Mouse (Mus musculus): ENCODE measurements around the gene T2. TPM values are rescaled to one million over a fixed set of nuclear protein-coding genes. Genes with fewer than 3 reads are reported as not detected.

The T2 gene
- polyA plus RNA-seq, 1 experiment, result 0.16 TPM

- H3K27ac ChIP-seq (ENCODE audit: control insufficient read depth, insufficient read depth, low read depth, low read length), result no peak overlapping the region
- no peaks in the 10 kb centered on the region for H3K27me3 ChIP-seq (ENCODE audit: control insufficient read depth, insufficient read depth, low read length)
- no peak overlapping the region for H3K4me3 ChIP-seq (ENCODE audit: control insufficient read depth, low read depth, low read length)
- H3K4me1 ChIP-seq (ENCODE audit: control insufficient read depth, insufficient read depth, low read length), result no peaks in the 10 kb centered on the region
- TF ChIP-seq CTCF (IDR thresholded peaks at IDR 0.05; ENCODE audit: control insufficient read depth, insufficient read depth, insufficient replicate concordance, low read depth, low read length) (no peak), POLR2A (IDR thresholded peaks at IDR 0.05; ENCODE audit: control insufficient read depth, low read depth, low read length) (no peak)
- no peaks in the 10 kb centered on the region for H3K36me3 ChIP-seq (ENCODE audit: control insufficient read depth, insufficient read depth, low read length)
Measured at GRCm38 (mm10) chr17:8347765-8348285, 8.0 kb upstream of the T2 start.

- H3K36me3 ChIP-seq (ENCODE audit: control insufficient read depth, insufficient read depth, low read length), result no peaks in the 10 kb centered on the region
- no peak overlapping the region for H3K27ac ChIP-seq (ENCODE audit: control insufficient read depth, insufficient read depth, low read depth, low read length)
- H3K4me3 ChIP-seq (ENCODE audit: control insufficient read depth, low read depth, low read length), result no peak overlapping the region
- TF ChIP-seq CTCF (IDR thresholded peaks at IDR 0.05; ENCODE audit: control insufficient read depth, insufficient read depth, insufficient replicate concordance, low read depth, low read length) (no peak), POLR2A (IDR thresholded peaks at IDR 0.05; ENCODE audit: control insufficient read depth, low read depth, low read length) (no peak)
- H3K4me1 ChIP-seq (ENCODE audit: control insufficient read depth, insufficient read depth, low read length), result no peaks in the 10 kb centered on the region
- no peaks in the 10 kb centered on the region for H3K27me3 ChIP-seq (ENCODE audit: control insufficient read depth, insufficient read depth, low read length)
Measured at GRCm38 (mm10) chr17:8348941-8349340, 6.9 kb upstream of the T2 start.

GRCm38 (mm10) chr17:8351088-8351487, 4.7 kb upstream of the T2 start:
- Histone ChIP-seq H3K4me1 (ENCODE audit: control insufficient read depth, insufficient read depth, low read length) (no peaks in the 10 kb centered on the region), H3K36me3 (ENCODE audit: control insufficient read depth, insufficient read depth, low read length) (no peaks in the 10 kb centered on the region), H3K27me3 (ENCODE audit: control insufficient read depth, insufficient read depth, low read length) (no peaks in the 10 kb centered on the region), H3K27ac (ENCODE audit: control insufficient read depth, insufficient read depth, low read depth, low read length) (no peak overlapping the region), H3K4me3 (ENCODE audit: control insufficient read depth, low read depth, low read length) (no peak overlapping the region)
- TF ChIP-seq CTCF (IDR thresholded peaks at IDR 0.05; ENCODE audit: control insufficient read depth, insufficient read depth, insufficient replicate concordance, low read depth, low read length) (no peak), POLR2A (IDR thresholded peaks at IDR 0.05; ENCODE audit: control insufficient read depth, low read depth, low read length) (no peak)

- no peak overlapping the region for H3K27ac ChIP-seq (ENCODE audit: control insufficient read depth, insufficient read depth, low read depth, low read length)
- no peaks in the 10 kb centered on the region for H3K36me3 ChIP-seq (ENCODE audit: control insufficient read depth, insufficient read depth, low read length)
- H3K4me1 ChIP-seq (ENCODE audit: control insufficient read depth, insufficient read depth, low read length), result no peaks in the 10 kb centered on the region
- H3K4me3 ChIP-seq (ENCODE audit: control insufficient read depth, low read depth, low read length), result no peak overlapping the region
- TF ChIP-seq CTCF (IDR thresholded peaks at IDR 0.05; ENCODE audit: control insufficient read depth, insufficient read depth, insufficient replicate concordance, low read depth, low read length) (no peak), POLR2A (IDR thresholded peaks at IDR 0.05; ENCODE audit: control insufficient read depth, low read depth, low read length) (no peak)
- no peaks in the 10 kb centered on the region for H3K27me3 ChIP-seq (ENCODE audit: control insufficient read depth, insufficient read depth, low read length)
Measured at GRCm38 (mm10) chr17:8357498-8357897, 1.7 kb downstream of the T2 start.

- Histone ChIP-seq H3K27me3 (ENCODE audit: control insufficient read depth, insufficient read depth, low read length) (no peaks in the 10 kb centered on the region), H3K27ac (ENCODE audit: control insufficient read depth, insufficient read depth, low read depth, low read length) (no peak overlapping the region), H3K4me3 (ENCODE audit: control insufficient read depth, low read depth, low read length) (no peak overlapping the region), H3K36me3 (ENCODE audit: control insufficient read depth, insufficient read depth, low read length) (no peaks in the 10 kb centered on the region), H3K4me1 (ENCODE audit: control insufficient read depth, insufficient read depth, low read length) (no peaks in the 10 kb centered on the region)
- TF ChIP-seq POLR2A (IDR thresholded peaks at IDR 0.05; ENCODE audit: control insufficient read depth, low read depth, low read length) (no peak), CTCF (IDR thresholded peaks at IDR 0.05; ENCODE audit: control insufficient read depth, insufficient read depth, insufficient replicate concordance, low read depth, low read length) (no peak)
Measured at GRCm38 (mm10) chr17:8360876-8361275, 5.1 kb downstream of the T2 start.

- no peaks in the 10 kb centered on the region for H3K4me1 ChIP-seq (ENCODE audit: control insufficient read depth, insufficient read depth, low read length)
- H3K27me3 ChIP-seq (ENCODE audit: control insufficient read depth, insufficient read depth, low read length), result no peaks in the 10 kb centered on the region
- H3K4me3 ChIP-seq (ENCODE audit: control insufficient read depth, low read depth, low read length), result no peak overlapping the region
- no peak overlapping the region for H3K27ac ChIP-seq (ENCODE audit: control insufficient read depth, insufficient read depth, low read depth, low read length)
- TF ChIP-seq CTCF (IDR thresholded peaks at IDR 0.05; ENCODE audit: control insufficient read depth, insufficient read depth, insufficient replicate concordance, low read depth, low read length), result no peak
- TF ChIP-seq POLR2A (IDR thresholded peaks at IDR 0.05; ENCODE audit: control insufficient read depth, low read depth, low read length), result no peak
- H3K36me3 ChIP-seq (ENCODE audit: control insufficient read depth, insufficient read depth, low read length), result no peaks in the 10 kb centered on the region
Measured at GRCm38 (mm10) chr17:8361281-8362103, 5.7 kb downstream of the T2 start.

GRCm38 (mm10) chr17:8367514-8368480, 12.0 kb downstream of the T2 start:
- Histone ChIP-seq H3K27ac (ENCODE audit: control insufficient read depth, insufficient read depth, low read depth, low read length) (no peak overlapping the region), H3K4me1 (ENCODE audit: control insufficient read depth, insufficient read depth, low read length) (peaks cover 3% of the 10 kb centered on the region), H3K4me3 (ENCODE audit: control insufficient read depth, low read depth, low read length) (no peak overlapping the region)

More at GRCm38 (mm10) chr17:8367514-8368480, 12.0 kb downstream of the T2 start:
- TF ChIP-seq CTCF (IDR thresholded peaks at IDR 0.05; ENCODE audit: control insufficient read depth, insufficient read depth, insufficient replicate concordance, low read depth, low read length) (no peak), POLR2A (IDR thresholded peaks at IDR 0.05; ENCODE audit: control insufficient read depth, low read depth, low read length) (no peak)
- no peaks in the 10 kb centered on the region for H3K27me3 ChIP-seq (ENCODE audit: control insufficient read depth, insufficient read depth, low read length)
- no peaks in the 10 kb centered on the region for H3K36me3 ChIP-seq (ENCODE audit: control insufficient read depth, insufficient read depth, low read length)

Data from testis, adult 2 months (tissue).